Mouse (Mus musculus) frontal cortex, adult (tissue): ENCODE measurements at regions not wholly inside any gene's neighbourhood (a gene's known extent, or its start where the extent isn't known, plus 50 kb on each side); places are given as distances from the start of the nearest gene placed in this dataset.

Source experiments
- ATAC-seq: cut with Nextera tagmentation; 2 replicates; pipeline ENCODE4 v1.9.2; 2017; ENCODE audit warnings: mild to moderate bottlenecking, moderate library complexity, mixed read lengths; ENCODE audit not compliant: low TSS enrichment

GRCm38 (mm10) chr1:96189776-96190175 is 522.4 kb upstream of the St8sia4 start:
- peak; percentile 98 for ATAC-seq

- ATAC-seq = no peak
Observed at GRCm38 (mm10) chr1:96166767-96167166, 499.4 kb upstream of the St8sia4 start.

- no peak for ATAC-seq
Observed at GRCm38 (mm10) chr1:96155484-96155883, 488.1 kb upstream of the St8sia4 start.

GRCm38 (mm10) chr1:96128618-96129017 is 461.2 kb upstream of the St8sia4 start:
- no peak for ATAC-seq

GRCm38 (mm10) chr1:96107986-96108385 is 440.6 kb upstream of the St8sia4 start:
- no peak for ATAC-seq

- no peak for ATAC-seq
Observed at GRCm38 (mm10) chr1:96105392-96105791, 438.0 kb upstream of the St8sia4 start.

GRCm38 (mm10) chr1:96083575-96083974 is 416.2 kb upstream of the St8sia4 start:
- ATAC-seq = no peak

- ATAC-seq = no peak
Observed at GRCm38 (mm10) chr1:96074710-96075109, 407.3 kb upstream of the St8sia4 start.

- ATAC-seq = no peak
Observed at GRCm38 (mm10) chr1:96061335-96061734, 394.0 kb upstream of the St8sia4 start.

- no peak for ATAC-seq
Observed at GRCm38 (mm10) chr1:96049260-96049659, 381.9 kb upstream of the St8sia4 start.

- ATAC-seq = no peak
Observed at GRCm38 (mm10) chr1:96046556-96046955, 379.2 kb upstream of the St8sia4 start.

GRCm38 (mm10) chr1:96019443-96019842 is 352.1 kb upstream of the St8sia4 start:
- ATAC-seq = no peak

- no peak for ATAC-seq
Observed at GRCm38 (mm10) chr1:96009461-96009860, 342.1 kb upstream of the St8sia4 start.

- ATAC-seq = peak; percentile 93
Observed at GRCm38 (mm10) chr1:96003086-96003485, 335.7 kb upstream of the St8sia4 start.

GRCm38 (mm10) chr1:95962164-95962563 is 294.8 kb upstream of the St8sia4 start:
- no peak for ATAC-seq
